In the genomic region with DNA sequence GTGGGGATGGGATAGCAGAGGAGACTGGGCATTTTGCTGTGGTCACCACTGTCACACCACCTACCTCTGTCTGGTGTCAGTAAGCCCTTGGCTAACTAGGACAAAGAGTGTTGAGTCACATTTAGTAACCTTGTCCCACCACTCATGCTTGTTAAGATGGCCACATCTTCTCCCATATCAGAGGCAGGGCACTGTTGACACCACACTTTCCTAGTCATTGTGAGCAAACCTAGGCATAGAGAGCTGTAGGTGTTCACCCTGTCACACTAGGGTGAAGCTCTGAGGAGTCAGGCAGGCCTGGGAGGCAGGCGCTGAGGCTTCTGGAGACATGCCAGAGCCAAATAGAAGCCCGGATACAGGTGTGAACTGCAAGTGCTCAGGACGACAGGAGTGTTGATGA, we compare ENCODE assay signal across 8 mouse cellular contexts. TPM values are rescaled to one million over a fixed set of nuclear protein-coding genes. Genes with fewer than 3 reads are reported as not detected.
DNase-seq lines count a peak whose midpoint lies in the region; ATAC-seq and TF ChIP-seq lines count a peak whose summit lies in the region.

A gene (plus strand): TSS at position 301 of the 400 bp plus-strand sequence.

- TF ChIP-seq POLR2A in cerebellum, adult 2 months (IDR thresholded peaks at IDR 0.05; ENCODE audit: borderline replicate concordance, insufficient read depth, low read length): no peak

- no peak for TF ChIP-seq CTCF in cerebellum, adult 2 months (IDR thresholded peaks at IDR 0.05; ENCODE audit: borderline replicate concordance, insufficient read depth, low read depth, low read length)

- no peak for DNase-seq in cerebellum, adult 2 months
- DNase-seq in cerebellum, postnatal 36 days: no peak
- DNase-seq in limb, embryonic 10.5 days (ENCODE audit: low spot score): no peak
- no peak for DNase-seq in retina, postnatal 1 day
- no peak for DNase-seq in cerebellum, postnatal 25 days

- peak within 1 kb of the TSS; percentile 40; the same call in 1 of the 2 replicates for H3K9ac ChIP-seq in stomach, embryonic 14.5 days (replicated peaks; ENCODE audit: low read depth, low read length)

- H3K36me3 ChIP-seq in megakaryocyte, embryonic 14.5 days (replicated peaks; ENCODE audit: low read length): no peaks in the 10 kb centered on the region
- no peaks in the 10 kb centered on the region for H3K36me3 ChIP-seq in limb, embryonic 10.5 days
- H3K36me3 ChIP-seq in stomach, embryonic 14.5 days (ENCODE audit: control insufficient read depth, insufficient read depth, low read length): no peaks in the 10 kb centered on the region

- H3K4me2 ChIP-seq in stomach, embryonic 14.5 days (replicated peaks; ENCODE audit: low read depth, low read length): peak within 1 kb of the TSS; percentile 97

- no peak within 1 kb of the TSS for H3K27ac ChIP-seq in cerebellum, adult 2 months (ENCODE audit: insufficient read depth, low read length)
- H3K27ac ChIP-seq in limb, embryonic 10.5 days: peak within 1 kb of the TSS; percentile 86
- no peak within 1 kb of the TSS for H3K27ac ChIP-seq in stomach, embryonic 14.5 days (ENCODE audit: low read length)

- peak within 1 kb of the TSS; percentile 47 for H3K4me3 ChIP-seq in cerebellum, adult 2 months (replicated peaks; ENCODE audit: insufficient read depth, low read depth, low read length)
- peak within 1 kb of the TSS; percentile 71 for H3K4me3 ChIP-seq in megakaryocyte, embryonic 14.5 days (replicated peaks)
- peak within 1 kb of the TSS; percentile 82 for H3K4me3 ChIP-seq in limb, embryonic 10.5 days
- H3K4me3 ChIP-seq in stomach, embryonic 14.5 days (ENCODE audit: low read depth, low read length): peak within 1 kb of the TSS; percentile 66

- no peaks in the 10 kb centered on the region; the same call in 1 of the 2 replicates for H3K27me3 ChIP-seq in cerebellum, adult 2 months (ENCODE audit: control insufficient read depth, insufficient read depth, low read length)
- H3K27me3 ChIP-seq in megakaryocyte, embryonic 14.5 days (replicated peaks): peaks cover 26% of the 10 kb centered on the region
- H3K27me3 ChIP-seq in limb, embryonic 10.5 days (ENCODE audit: low read depth, poor library complexity, severe bottlenecking): peaks cover 10% of the 10 kb centered on the region
- H3K27me3 ChIP-seq in stomach, embryonic 14.5 days (ENCODE audit: control insufficient read depth, insufficient read depth, low read length): no peaks in the 10 kb centered on the region

- H3K4me1 ChIP-seq in cerebellum, adult 2 months (ENCODE audit: control insufficient read depth, insufficient read depth, low read length): no peaks in the 10 kb centered on the region
- peaks cover 9% of the 10 kb centered on the region for H3K4me1 ChIP-seq in megakaryocyte, embryonic 14.5 days
- H3K4me1 ChIP-seq in limb, embryonic 10.5 days: peaks cover 28% of the 10 kb centered on the region
- H3K4me1 ChIP-seq in stomach, embryonic 14.5 days (ENCODE audit: control insufficient read depth, insufficient read depth, low read length): peaks cover 7% of the 10 kb centered on the region

- H3K9me3 ChIP-seq in megakaryocyte, embryonic 14.5 days: peaks cover 19% of the 10 kb centered on the region
- no peaks in the 10 kb centered on the region for H3K9me3 ChIP-seq in limb, embryonic 10.5 days (replicated peaks)
- no peaks in the 10 kb centered on the region for H3K9me3 ChIP-seq in stomach, embryonic 14.5 days (ENCODE audit: control insufficient read depth, low read depth, low read length)

- ATAC-seq in megakaryocyte, adult 5-6 weeks (ENCODE audit: poor library complexity, severe bottlenecking): no peak
- no peak for ATAC-seq in stomach, embryonic 14.5 days (ENCODE audit: insufficient number of reproducible peaks, insufficient read depth, low FRiP score, low read depth)

- 87% methylated on average over 3 of the region's 3 CpGs for WGBS in cerebellum, adult 2 months
- 84% methylated on average over 3 of the region's 3 CpGs for WGBS in limb, embryonic 10.5 days
- 78% methylated on average over 3 of the region's 3 CpGs for WGBS in stomach, embryonic 14.5 days

RNA-seq across cellular contexts. Expression of the gene that starts here (rescaled TPM):
- 24.1 and 28.4 TPM in 2 replicates for polyA plus RNA-seq in cerebellum, adult 2 months (2012; rRNA removed)
- polyA plus RNA-seq in megakaryocyte, embryonic 14.5 days (2012; ENCODE audit: insufficient read depth, low replicate concordance): not detected in 2 replicates
- 0.49 TPM in 1 of 2 replicates, not detected in the other for total RNA-seq in megakaryocyte, adult 5-6 weeks (2015)
- not detected in 2 replicates for total RNA-seq in megakaryocyte, adult 5-6 weeks (2017)
- 11.1 and 15.6 TPM in 2 replicates for polyA plus RNA-seq in limb, embryonic 10.5 days (2016; fragmentation: Nextera tagmentation; extraction: Ambion mirVana)
- 14.6 and 15.9 TPM in 2 replicates for polyA plus RNA-seq in stomach, embryonic 14.5 days (2014; fragmentation: Nextera tagmentation; extraction: Ambion mirVana)

Comparison
In these comparisons a context has a peak if more than half of its experiments do, and no peak if none do; other contexts are left out.
1. RNA of the gene that starts here (polyA plus RNA-seq): 24.1 to 28.4 TPM in cerebellum, adult 2 months, 11.1 to 15.6 TPM in limb, embryonic 10.5 days and 14.6 to 15.9 TPM in stomach, embryonic 14.5 days; not detected in megakaryocyte, embryonic 14.5 days; every median in the first group is over 10 times any median in the second.
2. Peak in every context shown above with its lines, with median percentiles within 50 percentile points of each other: H3K4me3 ChIP-seq.